Mouse (Mus musculus): ENCODE results near the gene Trim14. TPM values are rescaled to one million over a fixed set of nuclear protein-coding genes. Genes with fewer than 3 reads are reported as not detected.

Gene Trim14
- polyA plus RNA-seq, 1 experiment from 2014 or later = 0.43 TPM

DNA sequence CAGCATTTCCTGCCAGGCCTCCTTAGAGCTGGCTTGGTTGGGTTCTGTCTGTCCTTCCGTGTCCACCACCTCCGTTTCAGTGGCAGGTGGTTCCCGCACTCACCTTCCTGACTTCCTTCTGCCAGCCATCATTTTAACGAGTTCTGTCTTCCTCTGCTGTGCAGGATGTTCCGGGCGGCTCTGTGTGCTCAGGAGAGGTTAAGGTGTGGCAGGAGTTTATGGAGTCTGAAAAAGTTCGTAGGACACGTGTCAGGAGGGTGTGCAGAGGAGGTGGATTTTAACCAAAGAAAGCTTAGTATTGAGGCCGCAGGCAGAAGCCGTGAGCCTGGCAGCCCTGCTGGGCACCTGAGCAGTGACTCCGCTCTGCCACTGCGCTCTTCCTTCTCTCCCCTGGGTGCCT lies 40.4 kb downstream of the Trim14 start:
- Histone ChIP-seq H3K4me3 (no peak overlapping the region), H3K27me3 (no peaks in the 10 kb centered on the region), H3K9ac (no peak overlapping the region), H3K4me2 (no peak overlapping the region), H3K4me1 (peaks cover 4% of the 10 kb centered on the region; the same call in 1 of the 2 replicates), H3K27ac (no peak overlapping the region), H3K9me3 (replicated peaks) (no peaks in the 10 kb centered on the region), H3K36me3 (ENCODE audit: poor library complexity, severe bottlenecking) (peaks cover 54% of the 10 kb centered on the region)
- no peak for ATAC-seq
- WGBS = 96% methylated on average over 12 of the region's 12 CpGs

DNA sequence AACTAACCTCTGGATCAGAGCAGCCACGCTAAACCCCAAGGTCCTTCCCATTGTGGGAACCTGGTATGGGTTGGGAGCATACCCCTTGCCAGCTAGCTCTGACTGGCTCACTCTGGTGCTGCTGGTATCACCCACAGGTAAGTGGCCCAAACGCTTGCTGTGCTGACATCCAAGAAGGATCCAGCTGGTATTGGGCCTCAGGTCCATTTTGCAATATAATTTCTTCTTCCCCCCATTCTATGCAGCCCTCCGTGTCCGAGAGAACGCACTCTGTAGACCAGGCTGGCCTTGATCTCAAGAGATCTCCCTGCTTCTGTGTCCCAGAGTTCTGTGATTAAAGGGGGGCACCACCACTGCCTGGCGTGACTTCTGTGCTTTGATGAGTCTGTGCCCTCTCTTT lies 42.9 kb downstream of the Trim14 start:
- H3K4me2 ChIP-seq = no peak overlapping the region
- peaks cover 40% of the 10 kb centered on the region for H3K36me3 ChIP-seq (ENCODE audit: poor library complexity, severe bottlenecking)
- no peak overlapping the region for H3K27ac ChIP-seq
- H3K27me3 ChIP-seq = no peaks in the 10 kb centered on the region
- no peak overlapping the region for H3K4me3 ChIP-seq
- H3K4me1 ChIP-seq = peaks cover 14% of the 10 kb centered on the region
- no peak overlapping the region for H3K9ac ChIP-seq
- no peak for ATAC-seq
- WGBS = 94% methylated on average over 6 of the region's 6 CpGs
- no peaks in the 10 kb centered on the region for H3K9me3 ChIP-seq (replicated peaks)

DNA sequence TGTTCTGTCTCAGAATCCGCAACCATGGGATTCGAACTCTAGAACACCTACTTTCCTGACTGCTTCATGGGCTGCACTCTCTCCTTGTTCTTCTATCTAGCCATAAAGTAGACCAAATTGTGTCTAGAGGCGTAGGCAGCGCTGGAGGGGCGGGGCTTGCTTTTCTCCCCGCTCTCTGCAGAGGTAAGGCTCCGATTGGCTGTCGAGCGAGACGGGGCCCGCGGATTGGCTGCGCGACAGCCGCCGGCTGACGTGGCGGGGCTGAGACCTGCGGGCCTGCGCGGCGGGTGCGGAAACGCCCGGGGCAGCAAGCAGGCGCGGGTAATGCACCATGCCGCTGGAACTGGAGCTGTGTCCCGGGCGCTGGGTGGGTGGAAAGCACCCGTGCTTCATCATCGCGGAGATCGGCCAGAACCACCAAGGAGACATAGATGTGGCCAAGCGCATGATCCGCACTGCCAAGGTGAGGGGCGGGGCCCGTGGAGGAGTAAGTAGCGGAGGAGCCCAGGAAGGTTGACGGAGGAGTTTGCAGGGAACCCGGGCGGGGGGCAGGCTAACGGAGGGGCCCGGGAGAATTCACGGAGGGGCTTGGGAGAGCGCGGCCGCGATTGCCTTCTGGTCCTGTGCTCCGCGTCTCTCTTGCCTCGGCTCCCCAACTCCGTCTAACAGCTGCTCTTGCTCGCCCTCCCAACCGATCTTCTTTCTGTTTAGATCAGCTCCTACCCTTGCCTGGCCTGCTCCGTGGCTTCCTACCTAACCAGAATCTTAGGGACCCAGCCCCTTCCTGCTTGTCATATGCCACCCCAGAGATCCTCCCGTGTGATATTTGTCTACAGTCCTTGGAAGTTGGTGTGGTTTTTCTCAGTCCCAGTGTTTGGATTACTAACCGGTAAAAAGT lies 46.7 kb downstream of the Trim14 start, which contains the start of gene Nans:
Gene Nans, plus strand, starts transcription at position 221 of the 898 bp plus-strand sequence.
- ATAC-seq = peak; percentile 100
- peak within 1 kb of the TSS; percentile 77 for H3K27ac ChIP-seq
- under 1% methylated on average over 57 of the region's 58 CpGs for WGBS

DNA sequence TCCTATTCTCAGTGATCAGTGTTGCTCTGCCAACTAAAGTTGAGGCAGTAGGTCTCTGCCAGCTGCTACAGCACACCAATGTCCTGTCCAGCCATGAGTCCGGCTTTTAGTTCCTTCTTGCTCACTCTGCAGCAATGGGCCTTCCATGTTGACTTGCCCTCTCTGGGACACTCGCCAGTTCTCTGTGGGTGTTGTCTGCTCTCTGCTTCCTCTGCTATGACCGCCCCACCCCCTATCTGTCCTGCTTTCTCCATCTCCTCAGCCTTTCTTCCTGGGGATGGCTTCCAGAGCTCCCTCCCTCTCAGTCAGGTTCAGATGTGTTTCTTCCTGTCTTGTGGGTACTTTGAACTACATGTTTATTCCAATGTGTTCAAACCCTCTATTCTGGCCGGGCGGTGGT lies 48.6 kb downstream of the Trim14 start:
- WGBS = 93% methylated on average over 5 of the region's 5 CpGs
- no peaks in the 10 kb centered on the region for H3K9me3 ChIP-seq (replicated peaks)
- H3K4me1 ChIP-seq = peaks cover 14% of the 10 kb centered on the region
- no peak overlapping the region for H3K27ac ChIP-seq
- no peak overlapping the region for H3K9ac ChIP-seq
- no peak overlapping the region for H3K4me2 ChIP-seq
- no peak for ATAC-seq
- H3K4me3 ChIP-seq = no peak overlapping the region
- H3K27me3 ChIP-seq = no peaks in the 10 kb centered on the region
- H3K36me3 ChIP-seq (ENCODE audit: poor library complexity, severe bottlenecking) = no peaks in the 10 kb centered on the region

More for the DNA sequence above, 46.7 kb downstream of the Trim14 start, which contains the start of gene Nans:
- Histone ChIP-seq H3K4me1 (peaks cover 14% of the 10 kb centered on the region), H3K27me3 (no peaks in the 10 kb centered on the region), H3K4me3 (peak within 1 kb of the TSS; percentile 78), H3K4me2 (peak within 1 kb of the TSS; percentile 77), H3K9me3 (replicated peaks) (no peaks in the 10 kb centered on the region), H3K36me3 (ENCODE audit: poor library complexity, severe bottlenecking) (peaks cover 18% of the 10 kb centered on the region), H3K9ac (peak within 1 kb of the TSS; percentile 84)

DNA sequence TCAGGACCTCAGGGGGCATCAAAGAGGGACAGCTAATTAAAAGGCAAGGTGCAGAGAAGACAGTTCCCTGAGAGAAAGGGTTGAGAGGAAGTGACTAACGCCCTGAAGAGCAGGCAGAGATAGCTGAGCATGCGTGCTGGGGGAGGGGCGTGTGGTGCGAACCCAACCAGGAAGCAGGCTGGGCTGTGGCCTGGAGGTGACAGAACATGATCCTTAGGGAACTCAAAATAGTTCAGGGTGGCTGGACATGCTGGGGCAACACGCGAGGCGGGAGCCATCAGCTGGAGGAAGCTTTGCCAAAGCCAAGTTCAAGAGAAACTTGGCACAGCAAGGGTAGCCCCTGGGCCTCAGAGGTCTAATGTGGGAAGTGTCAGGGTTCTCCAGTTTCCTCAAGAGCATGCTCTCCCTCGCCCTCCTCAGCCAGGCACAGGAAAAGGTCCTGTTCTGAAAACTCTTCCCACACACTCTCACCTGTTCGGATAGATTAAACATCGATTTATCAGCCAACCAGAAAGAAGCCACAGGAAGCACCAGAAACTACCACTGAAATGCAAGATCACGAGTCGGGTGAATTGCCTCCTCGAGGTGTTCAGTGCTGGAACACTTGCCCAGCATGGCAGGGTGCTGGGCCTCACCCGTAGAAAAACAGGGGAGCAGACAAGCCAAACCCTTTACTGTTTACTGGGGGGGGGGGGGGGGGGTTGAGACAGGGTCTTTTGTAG lies 50.1 kb downstream of the Trim14 start:
- 61% methylated on average over 14 of the region's 14 CpGs for WGBS
- Histone ChIP-seq H3K27me3 (no peaks in the 10 kb centered on the region), H3K36me3 (ENCODE audit: poor library complexity, severe bottlenecking) (no peaks in the 10 kb centered on the region), H3K4me1 (peaks cover 14% of the 10 kb centered on the region), H3K4me3 (no peak overlapping the region), H3K9me3 (replicated peaks) (no peaks in the 10 kb centered on the region), H3K4me2 (no peak overlapping the region), H3K27ac (no peak overlapping the region), H3K9ac (no peak overlapping the region)
- ATAC-seq = no peak

DNA sequence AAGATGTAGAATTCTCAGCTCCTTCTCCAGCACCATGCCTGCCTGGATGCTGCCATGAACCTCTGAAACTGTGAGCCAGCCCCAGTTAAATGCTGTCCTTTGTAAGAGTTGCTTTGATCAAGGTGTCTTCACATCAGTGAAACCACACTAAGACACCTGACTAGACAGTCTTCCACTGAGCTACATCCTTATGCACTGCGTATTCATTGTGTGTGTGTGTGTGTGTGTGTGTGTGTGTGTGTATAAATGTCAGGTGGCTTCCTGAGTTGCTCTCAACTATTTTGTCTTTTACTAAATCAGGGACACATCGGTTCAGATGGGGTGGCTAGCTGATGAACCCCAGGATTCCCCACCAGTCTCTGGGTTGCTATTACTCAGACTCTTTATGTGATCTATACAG lies 56.9 kb downstream of the Trim14 start:
- Histone ChIP-seq H3K9me3 (replicated peaks) (no peaks in the 10 kb centered on the region), H3K9ac (no peak overlapping the region), H3K4me2 (no peak overlapping the region), H3K4me1 (no peaks in the 10 kb centered on the region), H3K36me3 (ENCODE audit: poor library complexity, severe bottlenecking) (peaks cover 37% of the 10 kb centered on the region), H3K27ac (no peak overlapping the region), H3K27me3 (no peaks in the 10 kb centered on the region), H3K4me3 (no peak overlapping the region)
- no peak for ATAC-seq
- WGBS = 94% methylated on average over 2 of the region's 2 CpGs

DNA sequence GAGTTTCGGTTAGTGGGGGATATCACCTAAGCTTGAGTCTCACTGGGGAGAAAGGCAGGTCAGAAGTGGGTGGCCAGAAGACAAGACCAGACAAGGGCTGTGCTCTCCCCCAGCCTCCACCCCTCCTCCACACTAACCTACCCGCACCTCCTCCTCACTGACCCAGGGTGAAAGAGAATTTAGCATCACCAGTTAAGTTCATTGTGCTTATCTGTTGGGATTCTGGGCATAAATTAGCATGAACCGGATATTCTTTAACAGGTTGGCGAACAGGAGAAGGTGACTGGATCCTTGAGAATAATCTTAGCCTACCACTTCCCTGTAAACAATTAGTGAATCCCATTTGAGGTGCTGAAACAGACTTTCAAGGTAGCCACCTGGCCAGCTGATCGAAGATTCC lies 60.8 kb downstream of the Trim14 start:
- Histone ChIP-seq H3K9ac (no peak overlapping the region), H3K4me3 (no peak overlapping the region), H3K4me1 (no peaks in the 10 kb centered on the region), H3K4me2 (no peak overlapping the region), H3K27ac (no peak overlapping the region), H3K27me3 (no peaks in the 10 kb centered on the region), H3K9me3 (replicated peaks) (no peaks in the 10 kb centered on the region), H3K36me3 (ENCODE audit: poor library complexity, severe bottlenecking) (peaks cover 72% of the 10 kb centered on the region)
- WGBS = 93% methylated on average over 5 of the region's 5 CpGs
- no peak for ATAC-seq

DNA sequence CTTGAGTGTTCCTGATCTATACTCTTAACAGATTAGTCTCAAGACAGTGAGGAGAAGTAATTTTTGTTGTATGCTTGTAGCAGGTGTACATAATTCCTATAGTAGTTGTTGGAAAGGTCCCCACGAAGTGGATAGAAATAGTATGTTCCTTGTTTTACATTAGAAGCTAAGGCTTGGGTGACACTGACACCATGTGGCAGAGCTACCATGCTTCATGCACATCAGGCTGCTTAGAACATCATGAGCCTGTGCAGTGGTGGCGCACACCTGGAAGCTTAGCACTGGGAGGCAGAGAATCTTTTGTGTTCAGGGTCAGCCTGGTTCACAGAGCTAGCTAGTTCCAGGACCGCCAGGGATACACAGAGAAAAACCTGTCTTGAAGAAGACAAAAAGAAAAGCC lies 70.2 kb downstream of the Trim14 start:
- no peak overlapping the region for H3K4me2 ChIP-seq
- no peak overlapping the region for H3K4me3 ChIP-seq
- no peaks in the 10 kb centered on the region for H3K9me3 ChIP-seq (replicated peaks)
- H3K27me3 ChIP-seq = no peaks in the 10 kb centered on the region
- 92% methylated on average over 3 of the region's 3 CpGs for WGBS
- no peak overlapping the region for H3K27ac ChIP-seq
- no peaks in the 10 kb centered on the region for H3K4me1 ChIP-seq
- no peak overlapping the region for H3K9ac ChIP-seq
- ATAC-seq = no peak
- peaks cover 96% of the 10 kb centered on the region for H3K36me3 ChIP-seq (ENCODE audit: poor library complexity, severe bottlenecking)

DNA sequence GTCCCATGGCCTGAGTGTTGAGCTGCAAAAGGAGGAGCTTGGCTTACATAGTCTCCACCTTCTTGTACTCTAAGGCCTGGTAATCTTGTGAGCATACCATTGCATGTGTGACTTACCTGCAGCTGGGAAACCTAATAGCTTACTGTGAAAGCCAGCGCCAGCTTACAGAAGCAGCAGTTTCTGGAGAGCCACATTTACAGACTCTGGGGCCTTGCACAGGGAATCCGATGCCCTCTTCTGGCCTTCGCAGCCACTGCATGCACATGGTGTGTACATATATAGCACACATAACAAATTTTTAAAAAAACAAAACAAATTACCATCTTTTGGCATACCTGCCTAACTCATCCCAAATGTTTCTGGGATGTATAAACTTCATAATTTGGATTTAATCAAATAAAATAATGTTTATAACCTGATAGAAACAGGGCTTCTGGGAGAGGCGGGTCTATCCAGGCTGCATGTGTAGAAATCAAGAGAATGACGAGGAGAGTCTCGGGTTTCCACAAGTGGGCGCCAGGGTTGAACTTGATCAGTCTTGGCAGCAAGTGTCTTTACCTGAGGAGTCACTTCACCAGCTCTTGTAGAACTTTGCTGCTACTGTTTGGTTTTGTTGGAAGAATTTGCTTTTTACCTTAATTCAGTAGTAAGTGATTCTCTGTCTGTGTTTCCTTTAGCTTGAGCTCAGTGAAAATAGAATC lies 72.7 kb downstream of the Trim14 start:
- no peak overlapping the region for H3K4me2 ChIP-seq
- no peaks in the 10 kb centered on the region for H3K4me1 ChIP-seq
- no peak overlapping the region for H3K27ac ChIP-seq
- peaks cover 80% of the 10 kb centered on the region for H3K36me3 ChIP-seq (ENCODE audit: poor library complexity, severe bottlenecking)
- H3K27me3 ChIP-seq = no peaks in the 10 kb centered on the region
- no peak overlapping the region for H3K9ac ChIP-seq
- H3K9me3 ChIP-seq (replicated peaks) = no peaks in the 10 kb centered on the region
- H3K4me3 ChIP-seq = no peak overlapping the region
- 84% methylated on average over 7 of the region's 7 CpGs for WGBS
- ATAC-seq = peak; percentile 36; the same call in 1 of the 2 replicates

DNA sequence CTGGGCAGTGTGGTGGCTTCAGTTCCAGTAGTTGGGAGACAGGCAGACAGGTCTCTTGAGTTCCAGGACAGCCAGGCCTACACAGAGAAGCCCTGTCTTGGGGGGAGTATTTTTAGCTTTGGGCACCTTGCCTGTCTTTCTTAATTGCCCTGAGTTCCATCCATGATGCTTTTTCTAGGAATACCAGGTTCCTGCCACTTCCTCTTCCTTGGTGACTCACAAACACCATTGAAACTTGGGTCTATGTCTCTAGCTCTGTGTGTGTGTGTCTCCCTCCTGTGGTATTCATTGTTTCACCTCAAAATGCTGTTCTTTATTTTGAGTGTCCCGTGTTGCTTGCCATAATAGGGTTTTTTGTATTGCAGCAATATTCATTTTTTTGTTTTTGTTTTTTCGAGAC lies 77.5 kb downstream of the Trim14 start:
- peaks cover 39% of the 10 kb centered on the region for H3K4me1 ChIP-seq
- no peak overlapping the region for H3K4me2 ChIP-seq
- H3K4me3 ChIP-seq = no peak overlapping the region
- no peaks in the 10 kb centered on the region for H3K9me3 ChIP-seq (replicated peaks)
- H3K27me3 ChIP-seq = no peaks in the 10 kb centered on the region
- H3K27ac ChIP-seq = no peak overlapping the region
- ATAC-seq = no peak
- peaks cover 40% of the 10 kb centered on the region for H3K36me3 ChIP-seq (ENCODE audit: poor library complexity, severe bottlenecking)
- H3K9ac ChIP-seq = no peak overlapping the region
- WGBS = 88% methylated on average over 2 of the region's 2 CpGs

DNA sequence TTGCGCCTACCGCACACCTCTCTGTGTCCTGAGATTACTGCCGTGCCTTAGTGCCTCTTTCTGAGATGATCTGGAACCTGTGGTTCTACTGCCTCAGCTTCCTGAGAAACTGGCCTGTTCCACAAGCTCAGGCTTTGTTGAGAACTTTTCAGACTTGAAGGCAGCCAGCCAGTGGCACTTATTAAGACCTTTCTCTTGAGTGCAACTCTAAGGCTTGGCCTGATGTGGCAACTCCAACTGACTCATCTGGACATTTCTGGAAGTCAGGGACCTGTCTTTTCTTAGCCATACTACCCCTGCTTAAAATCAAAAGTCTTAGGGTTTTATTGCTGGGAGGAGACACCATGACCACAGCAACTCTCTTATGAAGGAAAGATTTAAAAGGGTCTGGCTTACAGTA lies 78.8 kb downstream of the Trim14 start:
- H3K27ac ChIP-seq = no peak overlapping the region
- H3K4me1 ChIP-seq = peaks cover 51% of the 10 kb centered on the region
- H3K4me3 ChIP-seq = no peak overlapping the region
- WGBS = 96% methylated on average over 3 of the region's 3 CpGs
- H3K9ac ChIP-seq = no peak overlapping the region
- peaks cover 28% of the 10 kb centered on the region for H3K36me3 ChIP-seq (ENCODE audit: poor library complexity, severe bottlenecking)
- no peak for ATAC-seq
- no peaks in the 10 kb centered on the region for H3K9me3 ChIP-seq (replicated peaks)
- H3K4me2 ChIP-seq = no peak overlapping the region
- H3K27me3 ChIP-seq = no peaks in the 10 kb centered on the region

DNA sequence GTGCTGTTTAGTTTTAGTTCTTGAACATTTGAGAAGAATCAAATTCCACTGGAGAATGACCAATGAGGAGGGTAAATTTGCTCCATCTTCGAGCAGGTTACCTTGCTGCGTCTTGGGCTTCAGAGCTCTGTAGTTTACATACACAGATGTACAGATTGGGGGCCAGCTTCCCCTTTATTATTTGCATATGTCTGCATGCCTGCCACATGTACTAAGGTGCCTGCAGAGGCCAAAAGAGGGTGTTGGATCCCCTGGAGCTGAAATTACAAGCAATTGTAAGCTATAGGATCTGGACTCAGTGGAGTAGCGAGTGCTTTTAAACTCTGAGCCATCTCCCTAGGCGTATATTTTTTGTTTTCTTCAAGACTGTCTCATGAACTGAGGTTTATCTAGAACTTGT lies 79.2 kb downstream of the Trim14 start:
- Histone ChIP-seq H3K27ac (no peak overlapping the region), H3K9me3 (replicated peaks) (no peaks in the 10 kb centered on the region)
- no peak for ATAC-seq

More for the DNA sequence above, 79.2 kb downstream of the Trim14 start:
- H3K4me3 ChIP-seq = no peak overlapping the region
- H3K4me2 ChIP-seq = no peak overlapping the region
- WGBS = 91% methylated on average over 4 of the region's 4 CpGs
- peaks cover 52% of the 10 kb centered on the region for H3K4me1 ChIP-seq
- H3K9ac ChIP-seq = no peak overlapping the region
- H3K36me3 ChIP-seq (ENCODE audit: poor library complexity, severe bottlenecking) = peaks cover 25% of the 10 kb centered on the region
- H3K27me3 ChIP-seq = no peaks in the 10 kb centered on the region
